Mouse (Mus musculus) liver, embryonic 15.5 days (tissue): ENCODE results near the gene Mgat4d. TPM values are rescaled to one million over a fixed set of nuclear protein-coding genes. Genes with fewer than 3 reads are reported as not detected.

Experiments
- ATAC-seq: fragments of 200-750 bp; cut with Nextera tagmentation; 2 replicates; pipeline ENCODE4 v1.8.0; 2017; ENCODE audit warnings: moderate number of reproducible peaks, mild to moderate bottlenecking, moderate library complexity; ENCODE audit not compliant: insufficient read depth
- H3K27ac ChIP-seq: fragments of 300-500 bp; sonication (generic); replicated peaks from 2 replicates; pipeline ENCODE4 v1.5.1; 2015; ENCODE audit warnings: mild to moderate bottlenecking, inconsistent platforms
- H3K27me3 ChIP-seq: fragments of 300-500 bp; sonication (generic); 2 replicates; pipeline ENCODE4 v1.6.1; 2015; ENCODE audit warnings: mild to moderate bottlenecking, inconsistent platforms
- H3K36me3 ChIP-seq: fragments of 300-500 bp; sonication (generic); replicated peaks from 2 replicates; pipeline ENCODE4 v1.6.1; 2015; ENCODE audit warnings: moderate library complexity, mild to moderate bottlenecking, inconsistent platforms
- H3K4me1 ChIP-seq: fragments of 300-500 bp; sonication (generic); replicated peaks from 2 replicates; pipeline ENCODE4 v1.6.1; 2015; ENCODE audit warnings: inconsistent platforms
- H3K4me2 ChIP-seq: fragments of 300-500 bp; sonication (generic); 2 replicates; pipeline ENCODE4 v1.6.1; 2015; ENCODE audit warnings: moderate library complexity, mild to moderate bottlenecking, inconsistent platforms
- H3K4me3 ChIP-seq: fragments of 300-500 bp; sonication (generic); replicated peaks from 2 replicates; pipeline ENCODE4 v1.5.1; 2015; ENCODE audit warnings: mild to moderate bottlenecking, inconsistent platforms
- H3K9ac ChIP-seq: fragments of 300-500 bp; sonication (generic); 2 replicates; pipeline ENCODE4 v1.6.1; 2015; ENCODE audit warnings: moderate library complexity, mild to moderate bottlenecking, inconsistent platforms
- H3K9me3 ChIP-seq: fragments of 300-500 bp; sonication (generic); replicated peaks from 2 replicates; pipeline ENCODE4 v1.6.1; 2016; ENCODE audit warnings: inconsistent platforms
- WGBS: fragments of 180-500 bp; shearing (Covaris S2); methylation state at CpG from one replicate; pipeline ENCODE4 v1.1.7; 2015; ENCODE audit warnings: mixed read lengths; ENCODE audit not compliant: insufficient replicate concordance; 5-methylcytosine and 5-hydroxymethylcytosine counted together
- polyA plus RNA-seq: library from polyadenylated mRNA; unstranded; fragments of >200 nt; fragmentation: Nextera tagmentation; extraction: Ambion mirVana; gene quantifications from 2 replicates; pipeline ENCODE4 v1.2.1, GENCODE M21; 2015

The Mgat4d gene
- polyA plus RNA-seq, 1 experiment from 2014 or later, result not detected

GRCm38 (mm10) chr8:83332864-83333263 is 15.4 kb upstream of the Mgat4d start:
- H3K36me3 ChIP-seq, result peaks cover 14% of the 10 kb centered on the region
- H3K4me2 ChIP-seq, result peak overlapping the region; percentile 94
- H3K27ac ChIP-seq, result no peak overlapping the region
- ATAC-seq, result no peak
- H3K27me3 ChIP-seq, result peaks cover 12% of the 10 kb centered on the region
- 23% methylated on average over 7 of the region's 7 CpGs for WGBS
- H3K9ac ChIP-seq, result peak overlapping the region; percentile 19; the same call in 1 of the 2 replicates
- no peaks in the 10 kb centered on the region for H3K9me3 ChIP-seq
- peaks cover 15% of the 10 kb centered on the region for H3K4me1 ChIP-seq
- peak overlapping the region; percentile 95 for H3K4me3 ChIP-seq

- no peak for ATAC-seq
- H3K27me3 ChIP-seq, result no peaks in the 10 kb centered on the region
- H3K4me1 ChIP-seq, result no peaks in the 10 kb centered on the region
- no peak overlapping the region for H3K4me3 ChIP-seq
- 64% methylated on average over 3 of the region's 3 CpGs for WGBS
- H3K9me3 ChIP-seq, result no peaks in the 10 kb centered on the region
- H3K36me3 ChIP-seq, result no peaks in the 10 kb centered on the region
- H3K27ac ChIP-seq, result no peak overlapping the region
- no peak overlapping the region for H3K4me2 ChIP-seq
- no peak overlapping the region for H3K9ac ChIP-seq
These were observed 6.2 kb upstream of the Mgat4d start for GRCm38 (mm10) chr8:83342076-83342475.

- Histone ChIP-seq H3K27ac (no peak overlapping the region), H3K4me1 (no peaks in the 10 kb centered on the region), H3K4me2 (no peak overlapping the region), H3K36me3 (no peaks in the 10 kb centered on the region), H3K9me3 (no peaks in the 10 kb centered on the region), H3K27me3 (no peaks in the 10 kb centered on the region), H3K9ac (no peak overlapping the region), H3K4me3 (no peak overlapping the region)
- ATAC-seq, result no peak
These were observed 5.6 kb upstream of the Mgat4d start for GRCm38 (mm10) chr8:83342693-83343092.

- H3K4me3 ChIP-seq, result no peak overlapping the region
- H3K4me2 ChIP-seq, result no peak overlapping the region
- H3K27me3 ChIP-seq, result no peaks in the 10 kb centered on the region
- H3K9me3 ChIP-seq, result no peaks in the 10 kb centered on the region
- H3K27ac ChIP-seq, result no peak overlapping the region
- H3K4me1 ChIP-seq, result no peaks in the 10 kb centered on the region
- no peaks in the 10 kb centered on the region for H3K36me3 ChIP-seq
- WGBS, result 81% methylated on average over 2 of the region's 2 CpGs
- H3K9ac ChIP-seq, result no peak overlapping the region
- ATAC-seq, result no peak
These were observed 3.0 kb downstream of the Mgat4d start for GRCm38 (mm10) chr8:83351315-83351714.

- 61% methylated on average over 7 of the region's 7 CpGs for WGBS
- Histone ChIP-seq H3K27me3 (no peaks in the 10 kb centered on the region), H3K27ac (no peak overlapping the region), H3K4me1 (no peaks in the 10 kb centered on the region), H3K9me3 (no peaks in the 10 kb centered on the region), H3K36me3 (no peaks in the 10 kb centered on the region), H3K9ac (no peak overlapping the region), H3K4me2 (no peak overlapping the region), H3K4me3 (no peak overlapping the region)
- ATAC-seq, result no peak
These were observed 15.0 kb downstream of the Mgat4d start for GRCm38 (mm10) chr8:83363156-83363769.

GRCm38 (mm10) chr8:83377231-83377630 is 29.0 kb downstream of the Mgat4d start:
- no peaks in the 10 kb centered on the region for H3K27me3 ChIP-seq
- H3K9ac ChIP-seq, result no peak overlapping the region
- H3K9me3 ChIP-seq, result no peaks in the 10 kb centered on the region
- H3K4me1 ChIP-seq, result 0 out of 2 replicates have a peak, but pooled peaks cover 3% of the 10 kb centered on the region
- no peak for ATAC-seq
- H3K36me3 ChIP-seq, result no peaks in the 10 kb centered on the region
- no peak overlapping the region for H3K4me3 ChIP-seq
- H3K4me2 ChIP-seq, result no peak overlapping the region
- no peak overlapping the region for H3K27ac ChIP-seq

- no peak overlapping the region for H3K9ac ChIP-seq
- 0 out of 2 replicates have a peak, but pooled peaks cover 3% of the 10 kb centered on the region for H3K4me1 ChIP-seq
- H3K4me2 ChIP-seq, result no peak overlapping the region
- no peak overlapping the region for H3K4me3 ChIP-seq
- no peaks in the 10 kb centered on the region for H3K36me3 ChIP-seq
- ATAC-seq, result no peak
- no peak overlapping the region for H3K27ac ChIP-seq
- H3K9me3 ChIP-seq, result no peaks in the 10 kb centered on the region
- peaks cover 11% of the 10 kb centered on the region; the same call in 1 of the 2 replicates for H3K27me3 ChIP-seq
- WGBS, result 34% methylated on average over 4 of the region's 4 CpGs
These were observed 31.9 kb downstream of the Mgat4d start for GRCm38 (mm10) chr8:83380141-83380540.

- H3K9me3 ChIP-seq, result no peaks in the 10 kb centered on the region
- peaks cover 12% of the 10 kb centered on the region; the same call in 1 of the 2 replicates for H3K27me3 ChIP-seq
- H3K4me3 ChIP-seq, result no peak overlapping the region
- H3K4me2 ChIP-seq, result no peak overlapping the region
- H3K36me3 ChIP-seq, result no peaks in the 10 kb centered on the region
- H3K27ac ChIP-seq, result no peak overlapping the region
- H3K9ac ChIP-seq, result no peak overlapping the region
- 0 out of 2 replicates have a peak, but pooled peaks cover 3% of the 10 kb centered on the region for H3K4me1 ChIP-seq
- 67% methylated on average over 2 of the region's 2 CpGs for whole genome bisulfite sequencing
- ATAC-seq, result no peak
These were observed 32.7 kb downstream of the Mgat4d start for GRCm38 (mm10) chr8:83381016-83381415.

GRCm38 (mm10) chr8:83382850-83383249 is 34.6 kb downstream of the Mgat4d start:
- no peaks in the 10 kb centered on the region for H3K36me3 ChIP-seq
- H3K4me1 ChIP-seq, result 0 out of 2 replicates have a peak, but pooled peaks cover 3% of the 10 kb centered on the region
- H3K4me2 ChIP-seq, result no peak overlapping the region
- 16% methylated on average over 2 of the region's 2 CpGs for WGBS
- ATAC-seq, result no peak
- no peaks in the 10 kb centered on the region for H3K9me3 ChIP-seq
- no peak overlapping the region for H3K4me3 ChIP-seq
- H3K9ac ChIP-seq, result no peak overlapping the region
- H3K27ac ChIP-seq, result no peak overlapping the region
- peaks cover 29% of the 10 kb centered on the region for H3K27me3 ChIP-seq

- Histone ChIP-seq H3K9me3 (no peaks in the 10 kb centered on the region), H3K36me3 (no peaks in the 10 kb centered on the region), H3K4me2 (peak within 1 kb of the TSS; percentile 73), H3K27me3 (peaks cover 69% of the 10 kb centered on the region), H3K4me1 (peaks cover 13% of the 10 kb centered on the region), H3K4me3 (peak within 1 kb of the TSS; percentile 50), H3K9ac (no peak within 1 kb of the TSS), H3K27ac (no peak within 1 kb of the TSS)
- 0 out of 2 replicates have a peak, but pooled peaks have one; percentile 25 for ATAC-seq
- 3% methylated on average over 41 of the region's 41 CpGs for WGBS
These were observed 41.2 kb downstream of the Mgat4d start, which contains the start of gene Clgn for GRCm38 (mm10) chr8:83389316-83390005. TSS of gene Clgn (plus strand) at chr8:83389867.

- Histone ChIP-seq H3K4me3 (peak overlapping the region; percentile 50), H3K4me1 (peaks cover 13% of the 10 kb centered on the region), H3K36me3 (no peaks in the 10 kb centered on the region), H3K9me3 (no peaks in the 10 kb centered on the region), H3K9ac (no peak overlapping the region), H3K27me3 (peaks cover 64% of the 10 kb centered on the region), H3K27ac (no peak overlapping the region), H3K4me2 (peak overlapping the region; percentile 73)
- no peak for ATAC-seq
- WGBS, result 11% methylated on average over 14 of the region's 14 CpGs
These were observed 41.9 kb downstream of the Mgat4d start for GRCm38 (mm10) chr8:83390006-83390701.
